Mouse (Mus musculus) E14TG2a.4 (cell line): ENCODE measurements around the gene Cela1.

Experiments
- CTCF ChIP-seq: conservative IDR thresholded peaks from 2 replicates; pipeline ENCODE4 v1.5.1; 2014; ENCODE audit warnings: low read length
- NANOG ChIP-seq: IDR thresholded peaks from 2 replicates; pipeline ENCODE4 v1.6.1; 2014; ENCODE audit warnings: borderline replicate concordance, low read length, mixed read lengths
- POU5F1 ChIP-seq: IDR thresholded peaks from 2 replicates; pipeline ENCODE4 v1.6.1; 2014; ENCODE audit warnings: low read length, borderline replicate concordance

GRCm38 (mm10) chr15:100624435-100624834 is 63.3 kb downstream of the Cela1 start:
- TF ChIP-seq CTCF (no peak), POU5F1 (no peak), NANOG (no peak)
